In the genomic region with DNA sequence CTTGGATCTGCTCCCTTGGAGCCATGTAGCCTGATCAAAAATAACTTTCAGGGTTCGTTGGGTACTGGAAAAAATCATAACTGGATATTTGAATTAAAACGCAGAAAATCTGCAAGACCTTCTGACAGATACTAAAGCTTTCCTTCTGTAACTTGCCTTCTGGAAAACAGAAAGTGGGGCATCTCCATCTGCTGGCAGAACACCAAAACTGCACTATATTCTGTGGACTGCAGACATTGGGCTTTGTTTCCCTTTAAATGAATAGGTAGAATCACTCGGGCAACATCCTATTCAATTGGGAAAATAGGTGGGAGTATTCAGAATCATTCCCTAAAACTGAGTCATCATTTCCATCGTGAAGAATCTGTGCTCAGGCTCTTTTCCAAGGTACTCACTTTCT, we compare ENCODE assay signal across 9 mouse cellular contexts.
DNase-seq lines count a peak whose midpoint lies in the region; ATAC-seq lines count a peak whose summit lies in the region.
"Had no signal": no experiment of that assay in that cellular context is flagged by ENCODE, and none has a peak within 500 bp of the region (broad histone marks: within the 10 kb centered on the region; RNA-seq: fewer than 3 reads in every experiment).

No protein-coding gene starts in this region.

- H3K4me1 ChIP-seq in midbrain, embryonic 16.5 days (ENCODE audit: control insufficient read depth, insufficient read depth, low read length), result no peaks in the 10 kb centered on the region; the same call in 1 of the 2 replicates
- no peaks in the 10 kb centered on the region for H3K4me1 ChIP-seq in liver, embryonic 11.5 days (replicated peaks; ENCODE audit: control insufficient read depth, insufficient read depth, low read length)
- H3K4me1 ChIP-seq: megakaryocyte, embryonic 14.5 days had no signal

- intact Hi-C loops in heart, postnatal 25 days (cut with DNase I), result loop anchor here (10.0 kb wide), 1 partner anchor 1206 kb away; no protein-coding TSS in a partner anchor

- no peak overlapping the region for H3K4me2 ChIP-seq in midbrain, embryonic 16.5 days (ENCODE audit: low read length)
- H3K4me2 ChIP-seq in liver, embryonic 11.5 days, result no peak overlapping the region

- H3K27ac ChIP-seq in midbrain, embryonic 16.5 days (ENCODE audit: low read length), result no peak overlapping the region
- no peak overlapping the region for H3K27ac ChIP-seq in liver, embryonic 11.5 days (ENCODE audit: low read depth, low read length)

- no peaks in the 10 kb centered on the region for H3K27me3 ChIP-seq in midbrain, embryonic 16.5 days (ENCODE audit: control insufficient read depth, insufficient read depth, low read depth, low read length)
- no peaks in the 10 kb centered on the region for H3K27me3 ChIP-seq in liver, embryonic 11.5 days (replicated peaks; ENCODE audit: control insufficient read depth, insufficient read depth, low read length)

- no peak overlapping the region for H3K4me3 ChIP-seq in midbrain, embryonic 16.5 days (ENCODE audit: low read depth, low read length)
- H3K4me3 ChIP-seq in liver, embryonic 11.5 days (ENCODE audit: low read depth, low read length), result no peak overlapping the region
- H3K4me3 ChIP-seq: megakaryocyte, embryonic 14.5 days had no signal

- no peak overlapping the region for H3K9ac ChIP-seq in midbrain, embryonic 16.5 days (ENCODE audit: low read depth, low read length)
- no peak overlapping the region for H3K9ac ChIP-seq in liver, embryonic 11.5 days (ENCODE audit: low read depth, low read length)

- peak; percentile 16 for DNase-seq in heart, postnatal 4 days
- no peak for DNase-seq in heart, postnatal 25 days (ENCODE audit: low spot score)
- peak; percentile 5 for DNase-seq in MEL-GATA-1-ER (ENCODE audit: extremely low read depth, low read depth)
- peak; percentile 22 for DNase-seq in cerebellum, adult 9-10 months
- peak; percentile 22 for DNase-seq in layer of hippocampus, adult 11-12 months (ENCODE audit: low spot score)
- no peak for DNase-seq in liver, embryonic 11.5 days (ENCODE audit: low spot score)

- 22% methylated on average over 4 of the region's 4 CpGs for WGBS in midbrain, embryonic 16.5 days
- WGBS in liver, embryonic 11.5 days, result 12% methylated on average over 4 of the region's 4 CpGs

- no peaks in the 10 kb centered on the region for H3K36me3 ChIP-seq in midbrain, embryonic 16.5 days (ENCODE audit: control insufficient read depth, insufficient read depth, low read length)
- H3K36me3 ChIP-seq in liver, embryonic 11.5 days (ENCODE audit: control insufficient read depth, insufficient read depth, low read length), result no peaks in the 10 kb centered on the region

- ATAC-seq in midbrain, embryonic 16.5 days, result peak; percentile 54; the same call in 1 of the 2 replicates
- no peak for ATAC-seq in CD4-positive, CD25-positive, alpha-beta regulatory T cell, adult 4 months
- ATAC-seq in liver, embryonic 11.5 days (replicated peaks; ENCODE audit: low FRiP score), result no peak

- H3K9me3 ChIP-seq in midbrain, embryonic 16.5 days (replicated peaks; ENCODE audit: control insufficient read depth, low read length, poor library complexity, severe bottlenecking), result no peaks in the 10 kb centered on the region
- H3K9me3 ChIP-seq in liver, embryonic 11.5 days (ENCODE audit: control insufficient read depth, low read length), result no peaks in the 10 kb centered on the region
- H3K9me3 ChIP-seq: megakaryocyte, embryonic 14.5 days had no signal

Comparison
In these comparisons a context has a peak if more than half of its experiments do, and no peak if none do; other contexts are left out.
1. DNase-seq: peak in heart, postnatal 4 days (single experiment), MEL-GATA-1-ER (single experiment), cerebellum, adult 9-10 months (single experiment) and layer of hippocampus, adult 11-12 months (single experiment); none in heart, postnatal 25 days (single experiment) and liver, embryonic 11.5 days (single experiment).